Mouse (Mus musculus) heart, embryonic 13.5 days (tissue): ENCODE measurements around the gene Hnrnpa1. TPM values are rescaled to one million over a fixed set of nuclear protein-coding genes. Genes with fewer than 3 reads are reported as not detected.

ENCODE experiments used
- ATAC-seq: fragments of 200-750 bp; cut with Nextera tagmentation; 2 replicates; pipeline ENCODE4 v1.8.0; 2017; ENCODE audit warnings: moderate TSS enrichment; ENCODE audit not compliant: insufficient number of reproducible peaks, low FRiP score, low TSS enrichment; ENCODE audit errors: extremely low read depth
- H3K27ac ChIP-seq: fragments of 300-500 bp; sonication (generic); replicated peaks from 2 replicates; pipeline ENCODE4 v1.5.1; 2015; ENCODE audit warnings: moderate library complexity, mild to moderate bottlenecking, inconsistent platforms
- H3K27me3 ChIP-seq: fragments of 300-500 bp; sonication (generic); replicated peaks from 2 replicates; pipeline ENCODE4 v1.6.1; 2015; ENCODE audit warnings: mild to moderate bottlenecking, inconsistent platforms
- H3K36me3 ChIP-seq: fragments of 300-500 bp; sonication (generic); 2 replicates; pipeline ENCODE4 v1.6.1; 2015; ENCODE audit warnings: mild to moderate bottlenecking, inconsistent platforms
- H3K4me1 ChIP-seq: fragments of 300-500 bp; sonication (generic); 2 replicates; pipeline ENCODE4 v1.6.1; 2015; ENCODE audit warnings: inconsistent platforms
- H3K4me2 ChIP-seq: fragments of 300-500 bp; sonication (generic); 2 replicates; pipeline ENCODE4 v1.6.1; 2015; ENCODE audit warnings: inconsistent platforms, mild to moderate bottlenecking, moderate library complexity
- H3K4me3 ChIP-seq: fragments of 300-500 bp; sonication (generic); 2 replicates; pipeline ENCODE4 v1.5.1; 2015; ENCODE audit warnings: moderate library complexity, mild to moderate bottlenecking, inconsistent platforms
- H3K9ac ChIP-seq: fragments of 300-500 bp; sonication (generic); 2 replicates; pipeline ENCODE4 v1.6.1; 2015; ENCODE audit warnings: inconsistent platforms, mild to moderate bottlenecking, moderate library complexity
- H3K9me3 ChIP-seq: fragments of 300-500 bp; sonication (generic); 2 replicates; pipeline ENCODE4 v1.6.1; 2016; ENCODE audit warnings: inconsistent platforms
- WGBS: fragments of 180-500 bp; shearing (Covaris S2); methylation state at CpG from one replicate; pipeline ENCODE4 v1.1.7; 2015; ENCODE audit warnings: mixed read lengths; 5-methylcytosine and 5-hydroxymethylcytosine counted together
- microRNA counts: library from miRNA; unstranded; fragments of <30 nt; microRNA quantifications from one replicate; lab custom pipeline; 2016
- microRNA-seq: library from miRNA; unstranded; fragments of <30 nt; microRNA quantifications from one replicate; pipeline ENCODE4, GENCODE M21; 2016
- polyA plus RNA-seq: library from polyadenylated mRNA; unstranded; fragments of >200 nt; fragmentation: Nextera tagmentation; extraction: Ambion mirVana; gene quantifications from 2 replicates; pipeline ENCODE4 v1.2.1, GENCODE M21; 2015

Gene Hnrnpa1
- polyA plus RNA-seq, 1 experiment from 2014 or later: 500 TPM

GRCm38 (mm10) chr15:103295851-103296250 is 55.6 kb downstream of the Hnrnpa1 start:
- Histone ChIP-seq H3K9ac (no peak overlapping the region), H3K27me3 (no peaks in the 10 kb centered on the region), H3K36me3 (peaks cover 82% of the 10 kb centered on the region), H3K4me3 (no peak overlapping the region), H3K9me3 (0 out of 2 replicates have a peak, but pooled peaks cover 3% of the 10 kb centered on the region), H3K27ac (0 out of 2 replicates have a peak overlapping the region, but pooled peaks have one; percentile 28), H3K4me2 (no peak overlapping the region), H3K4me1 (peaks cover 25% of the 10 kb centered on the region)
- ATAC-seq: no peak
- WGBS: 37% methylated on average over 5 of the region's 5 CpGs

MicroRNAs encoded within 50 kb of the gene (microRNA counts, 519-probe panel; counts per million panel counts)
- microRNA mmu-miR-148b (lab: Ali Mortazavi, UCI): 4,797 counts per million, percentile 82 among the panel's probes with 10 or more counts

Small RNAs within 50 kb of the gene (microRNA-seq; reads per million reads assigned to microRNA genes)
- 146 reads per million, percentile 59 among the genes with 10 or more reads in this experiment for gene Mir148b

Other genes with a start within 250 kb of the Hnrnpa1 start
- gene Hoxc8, start 249.8 kb upstream of the Hnrnpa1 start, polyA plus RNA-seq: 0.06 TPM in 1 of 2 replicates, not detected in the other
- gene Hoxc6, start 242.2 kb upstream of the Hnrnpa1 start, polyA plus RNA-seq: 0.22 and 0.25 TPM in 2 replicates
- gene Hoxc4, start 221.5 kb upstream of the Hnrnpa1 start, polyA plus RNA-seq: 0.39 and 0.98 TPM in 2 replicates
- gene Smug1, start 73.3 kb upstream of the Hnrnpa1 start, polyA plus RNA-seq: 15.8 and 16.2 TPM in 2 replicates
- 91.9 and 97.2 TPM in 2 replicates for gene Cbx5, start 616 bp upstream of the Hnrnpa1 start, polyA plus RNA-seq
- gene Nfe2, start 18.0 kb downstream of the Hnrnpa1 start, polyA plus RNA-seq: 7.2 and 8.2 TPM in 2 replicates
- 163 and 178 TPM in 2 replicates for gene Copz1, start 32.3 kb downstream of the Hnrnpa1 start, polyA plus RNA-seq
- 0.28 and 0.36 TPM in 2 replicates for gene Gpr84, start 70.2 kb downstream of the Hnrnpa1 start, polyA plus RNA-seq
- gene Zfp385a, start 99.7 kb downstream of the Hnrnpa1 start, polyA plus RNA-seq: 8.3 and 8.9 TPM in 2 replicates
- gene Itga5, start 126.3 kb downstream of the Hnrnpa1 start, polyA plus RNA-seq: 76.4 and 78.0 TPM in 2 replicates
- 41.5 and 52.4 TPM in 2 replicates for gene Gtsf1, start 190.0 kb downstream of the Hnrnpa1 start, polyA plus RNA-seq
- not detected in 2 replicates for gene Gtsf2, start 208.0 kb downstream of the Hnrnpa1 start, polyA plus RNA-seq
- 1.9 and 2.0 TPM in 2 replicates for gene Nckap1l, start 213.4 kb downstream of the Hnrnpa1 start, polyA plus RNA-seq